Mouse (Mus musculus) bone marrow macrophage, adult 2 months (primary cell): Measurements from ENCODE around the gene Cfap100.

Experiments used
- CTCF ChIP-seq: IDR thresholded peaks from 2 replicates; pipeline ENCODE4 v1.5.1; 2012; ENCODE audit warnings: low read depth, mild to moderate bottlenecking, low read length, moderate library complexity
- POLR2A ChIP-seq: IDR thresholded peaks from 2 replicates; pipeline ENCODE4 v1.6.1; 2012; ENCODE audit warnings: mild to moderate bottlenecking, low read depth, low read length, borderline replicate concordance

GRCm38 (mm10) chr6:90390629-90391028, 38.0 kb downstream of the Cfap100 start:
- TF ChIP-seq CTCF (no peak), POLR2A (no peak)
